Mouse (Mus musculus) olfactory bulb, adult 2 months (tissue): ENCODE measurements at regions not wholly inside any gene's neighbourhood (a gene's known extent, or its start where the extent isn't known, plus 50 kb on each side); places are given as distances from the start of the nearest gene placed in this dataset.

Experiments used
- H3K27ac ChIP-seq: fragments of 200-500 bp; 2 replicates; pipeline ENCODE4 v1.5.1; 2012; ENCODE audit warnings: low read depth, low read length; ENCODE audit not compliant: insufficient read depth
- H3K4me1 ChIP-seq: fragments of 200-500 bp; 2 replicates; pipeline ENCODE4 v1.6.1; 2012; ENCODE audit warnings: low read length; ENCODE audit not compliant: control insufficient read depth, insufficient read depth
- H3K4me3 ChIP-seq: fragments of 200-500 bp; 2 replicates; pipeline ENCODE4 v1.5.1; 2012; ENCODE audit warnings: mild to moderate bottlenecking, low read depth, low read length, moderate library complexity; ENCODE audit not compliant: insufficient read depth
- CTCF ChIP-seq: fragments of 200-500 bp; IDR thresholded peaks from 2 replicates; pipeline ENCODE4 v1.5.1; 2012; ENCODE audit warnings: low read depth, mild to moderate bottlenecking, low read length, moderate library complexity; ENCODE audit not compliant: insufficient read depth
- POLR2A ChIP-seq: fragments of 200-500 bp; IDR thresholded peaks from 2 replicates; pipeline ENCODE4 v1.6.1; 2012; ENCODE audit warnings: mild to moderate bottlenecking, low read depth, low read length, moderate library complexity; ENCODE audit not compliant: insufficient read depth
- WGBS: fragments of 180-500 bp; shearing (Covaris S2); methylation state at CpG from one replicate; pipeline ENCODE4 v1.1.7; 2018; 5-methylcytosine and 5-hydroxymethylcytosine counted together

DNA sequence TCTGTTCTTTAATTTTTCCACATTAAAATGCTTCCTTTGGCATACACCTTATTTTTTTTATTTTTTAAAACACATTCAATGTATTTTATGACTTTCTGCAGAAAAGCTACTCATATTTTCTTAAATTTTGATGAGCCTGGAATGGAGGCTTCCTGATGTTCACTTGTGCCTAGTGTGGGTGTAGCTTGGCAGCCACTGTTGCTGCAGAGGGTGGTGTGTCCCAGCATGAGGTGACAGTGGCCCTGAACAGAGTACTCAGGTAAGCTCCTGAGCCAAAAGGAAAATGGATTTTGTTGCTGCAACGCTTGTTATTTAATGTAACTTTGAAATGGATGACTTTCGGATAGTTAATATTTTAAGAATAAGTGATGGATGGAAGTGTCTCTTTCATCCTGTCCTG is 170.6 kb downstream of the Eipr1 start:
- WGBS = 99% methylated on average over 2 of the region's 2 CpGs
- Histone ChIP-seq H3K4me1 (no peaks in the 10 kb centered on the region), H3K27ac (no peak overlapping the region), H3K4me3 (no peak overlapping the region)
- TF ChIP-seq CTCF (no peak), POLR2A (no peak)

DNA sequence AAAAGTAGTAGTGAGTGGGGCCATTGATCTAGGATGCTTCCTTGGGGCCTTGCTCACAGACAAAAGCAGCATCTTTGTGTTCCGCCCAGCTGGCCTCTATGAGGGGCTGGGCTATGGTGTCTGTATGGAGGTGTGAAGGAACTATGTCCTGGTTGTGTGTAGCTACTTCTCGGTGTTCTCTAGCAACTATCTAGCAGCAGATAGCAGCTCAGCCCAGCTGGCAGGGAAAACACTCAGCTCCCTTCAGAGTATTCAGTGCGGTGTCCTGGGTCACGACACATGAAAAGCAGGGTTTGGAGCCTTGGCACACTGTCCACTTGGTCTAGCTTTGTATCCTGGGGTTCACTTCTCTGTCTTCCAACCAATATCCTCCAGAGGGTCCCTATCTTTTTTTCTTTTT is 173.6 kb downstream of the Eipr1 start:
- 93% methylated on average over 4 of the region's 4 CpGs for WGBS
- Histone ChIP-seq H3K4me3 (no peak overlapping the region), H3K4me1 (no peaks in the 10 kb centered on the region), H3K27ac (no peak overlapping the region)
- no peak for TF ChIP-seq CTCF
- no peak for TF ChIP-seq POLR2A

DNA sequence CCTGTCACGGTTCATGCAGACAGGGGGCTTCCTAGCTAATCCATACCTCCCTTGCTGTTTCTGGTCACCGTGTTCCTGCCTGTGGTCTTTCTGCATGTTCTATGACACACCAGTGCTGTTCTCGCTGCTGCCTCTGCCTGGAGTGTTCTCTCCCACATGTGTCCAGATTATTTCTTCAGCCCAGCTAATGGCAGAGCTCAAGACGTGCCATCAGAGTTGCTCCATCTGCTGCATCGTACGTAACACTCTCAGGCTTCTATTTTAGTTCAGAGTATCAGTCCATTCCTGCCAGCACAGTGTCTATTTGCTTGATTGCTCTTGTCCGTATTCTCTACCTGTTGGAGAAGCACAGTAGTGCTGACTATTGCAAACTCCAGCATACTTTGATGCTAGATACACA is 188.3 kb downstream of the Eipr1 start:
- TF ChIP-seq CTCF (no peak), POLR2A (no peak)
- 92% methylated on average over 7 of the region's 7 CpGs for WGBS

GRCm38 (mm10) chr12:28948889-28949288 is 197.3 kb downstream of the Eipr1 start:
- H3K27ac ChIP-seq = no peak overlapping the region
- TF ChIP-seq POLR2A (no peak), CTCF (no peak)
- 79% methylated on average over 9 of the region's 9 CpGs for WGBS
- H3K4me1 ChIP-seq = peaks cover 4% of the 10 kb centered on the region
- H3K4me3 ChIP-seq = no peak overlapping the region

More for the DNA sequence above, 188.3 kb downstream of the Eipr1 start:
- H3K4me1 ChIP-seq = no peaks in the 10 kb centered on the region
- H3K4me3 ChIP-seq = no peak overlapping the region
- H3K27ac ChIP-seq = no peak overlapping the region

- TF ChIP-seq POLR2A (no peak), CTCF (no peak)
- Histone ChIP-seq H3K4me1 (peaks cover 4% of the 10 kb centered on the region), H3K27ac (no peak overlapping the region), H3K4me3 (no peak overlapping the region)
- WGBS = 69% methylated on average over 10 of the region's 10 CpGs
Measured at GRCm38 (mm10) chr12:28949307-28949706, 197.7 kb downstream of the Eipr1 start.

GRCm38 (mm10) chr12:28957155-28957554 is 205.6 kb downstream of the Eipr1 start:
- 94% methylated on average over 1 of the region's 1 CpGs for WGBS
- TF ChIP-seq CTCF = no peak
- no peak for TF ChIP-seq POLR2A

DNA sequence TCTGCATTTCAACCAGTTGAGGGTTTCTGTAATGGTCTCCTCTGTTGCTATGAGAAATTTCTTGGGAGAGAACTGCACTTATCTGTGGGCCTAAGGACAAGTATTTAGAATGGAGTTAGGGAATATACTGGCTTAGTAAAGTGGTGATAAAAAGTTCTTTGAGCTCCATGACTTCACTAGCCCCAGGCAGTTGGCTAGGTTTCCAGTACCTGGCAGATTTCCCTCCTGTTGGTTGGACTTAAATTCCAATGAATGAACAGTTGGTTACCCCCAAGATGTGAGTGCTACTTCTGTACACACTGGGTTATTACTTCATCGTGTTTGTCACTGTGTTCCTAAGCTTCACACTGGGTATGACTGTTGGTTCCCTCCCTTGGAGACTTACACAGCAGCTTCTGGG is 207.1 kb downstream of the Eipr1 start:
- Histone ChIP-seq H3K4me1 (no peaks in the 10 kb centered on the region), H3K4me3 (no peak overlapping the region), H3K27ac (no peak overlapping the region)
- WGBS = 34% methylated on average over 1 of the region's 1 CpGs
- no peak for TF ChIP-seq CTCF
- TF ChIP-seq POLR2A = no peak

More at GRCm38 (mm10) chr12:28957155-28957554, 205.6 kb downstream of the Eipr1 start:
- Histone ChIP-seq H3K4me1 (no peaks in the 10 kb centered on the region), H3K4me3 (no peak overlapping the region), H3K27ac (no peak overlapping the region)

- TF ChIP-seq CTCF = no peak
- no peak for TF ChIP-seq POLR2A
- H3K27ac ChIP-seq = no peak overlapping the region
- 79% methylated on average over 2 of the region's 2 CpGs for WGBS
- no peak overlapping the region for H3K4me3 ChIP-seq
- H3K4me1 ChIP-seq = peaks cover 2% of the 10 kb centered on the region
Measured at GRCm38 (mm10) chr12:28969671-28970379, 218.2 kb downstream of the Eipr1 start.

GRCm38 (mm10) chr12:28974571-28975041 is 223.0 kb downstream of the Eipr1 start:
- H3K4me1 ChIP-seq = peaks cover 11% of the 10 kb centered on the region
- H3K4me3 ChIP-seq = no peak overlapping the region
- 23% methylated on average over 6 of the region's 6 CpGs for WGBS
- no peak for TF ChIP-seq POLR2A
- peak; percentile 31; the same call in 1 of the 2 replicates for TF ChIP-seq CTCF
- peak overlapping the region; percentile 43 for H3K27ac ChIP-seq
